In genomic region chr12:86023081-86023871, GRCm38 (mm10) we compare ENCODE assay signal across 9 mouse cellular contexts. TPM values are rescaled to one million over a fixed set of nuclear protein-coding genes. Genes with fewer than 3 reads are reported as not detected.
A peak's percentile ranks its signal among the peaks of the same experiment; 100 is the strongest.
DNase-seq lines count a peak whose midpoint lies in the region; ATAC-seq and TF ChIP-seq lines count a peak whose summit lies in the region.
"Had no signal": no experiment of that assay in that cellular context is flagged by ENCODE, and none has a peak within 500 bp of the region (broad histone marks: within the 10 kb centered on the region; RNA-seq: fewer than 3 reads in every experiment).

No protein-coding gene starts in this region.

- H3K27ac ChIP-seq in hindbrain, embryonic 11.5 days (ENCODE audit: low read depth, low read length) = no peak overlapping the region
- no peak overlapping the region for H3K27ac ChIP-seq in hindbrain, embryonic 13.5 days
- peak overlapping the region; percentile 75 for H3K27ac ChIP-seq in lung, embryonic 16.5 days (ENCODE audit: low read length)
- no peak overlapping the region for H3K27ac ChIP-seq in layer of hippocampus, adult 2 months
- H3K27ac ChIP-seq: forebrain, embryonic 13.5 days had no signal

- WGBS in hindbrain, embryonic 11.5 days = 87% methylated on average over 4 of the region's 4 CpGs
- WGBS in hindbrain, embryonic 13.5 days = 82% methylated on average over 4 of the region's 4 CpGs
- WGBS in lung, embryonic 16.5 days = 54% methylated on average over 4 of the region's 4 CpGs

- H3K27me3 ChIP-seq in hindbrain, embryonic 11.5 days (ENCODE audit: control insufficient read depth, insufficient read depth, low read length) = no peaks in the 10 kb centered on the region
- no peaks in the 10 kb centered on the region for H3K27me3 ChIP-seq in hindbrain, embryonic 13.5 days
- no peaks in the 10 kb centered on the region for H3K27me3 ChIP-seq in lung, embryonic 16.5 days (ENCODE audit: control insufficient read depth, insufficient read depth, low read depth, low read length)
- H3K27me3 ChIP-seq: forebrain, embryonic 13.5 days had no signal

- H3K4me2 ChIP-seq in hindbrain, embryonic 11.5 days (replicated peaks; ENCODE audit: low read depth, low read length) = no peak overlapping the region
- no peak overlapping the region for H3K4me2 ChIP-seq in hindbrain, embryonic 13.5 days
- no peak overlapping the region for H3K4me2 ChIP-seq in lung, embryonic 16.5 days (ENCODE audit: low read depth, low read length)
- H3K4me2 ChIP-seq: forebrain, embryonic 13.5 days had no signal

- H3K36me3 ChIP-seq in hindbrain, embryonic 11.5 days (ENCODE audit: control insufficient read depth, insufficient read depth, low read length) = no peaks in the 10 kb centered on the region
- peaks cover 3% of the 10 kb centered on the region; the same call in 1 of the 2 replicates for H3K36me3 ChIP-seq in hindbrain, embryonic 13.5 days
- no peaks in the 10 kb centered on the region for H3K36me3 ChIP-seq in lung, embryonic 16.5 days (ENCODE audit: control insufficient read depth, insufficient read depth, low read length)

- no peaks in the 10 kb centered on the region for H3K9me3 ChIP-seq in hindbrain, embryonic 11.5 days (ENCODE audit: control insufficient read depth, low read length)
- H3K9me3 ChIP-seq in hindbrain, embryonic 13.5 days = no peaks in the 10 kb centered on the region
- no peaks in the 10 kb centered on the region for H3K9me3 ChIP-seq in lung, embryonic 16.5 days (ENCODE audit: control insufficient read depth, low read length)
- H3K9me3 ChIP-seq: forebrain, embryonic 13.5 days had no signal

- no peak for TF ChIP-seq CTCF in layer of hippocampus, adult 2 months (conservative IDR thresholded peaks at IDR 0.05)

- no peaks in the 10 kb centered on the region for H3K4me1 ChIP-seq in hindbrain, embryonic 11.5 days (replicated peaks; ENCODE audit: control insufficient read depth, insufficient read depth, low read length)
- H3K4me1 ChIP-seq in hindbrain, embryonic 13.5 days (replicated peaks) = peaks cover 3% of the 10 kb centered on the region; the same call in 1 of the 2 replicates
- H3K4me1 ChIP-seq in lung, embryonic 16.5 days (replicated peaks; ENCODE audit: control insufficient read depth, insufficient read depth, low read length) = peaks cover 35% of the 10 kb centered on the region

- DNase-seq in hindbrain, embryonic 11.5 days (ENCODE audit: low spot score) = peak; percentile 13
- DNase-seq in NIH3T3 (ENCODE audit: low read depth) = peak; percentile 86
- DNase-seq in gastrocnemius, postnatal 10 days = peak; percentile 49
- no peak for DNase-seq in adrenal gland, postnatal 4 days (ENCODE audit: low spot score in 2 of 2)
- no peak for DNase-seq in layer of hippocampus, adult 2 months (ENCODE audit: low spot score in 2 of 2)

- no peak for ATAC-seq in hindbrain, embryonic 11.5 days (ENCODE audit: low FRiP score)
- no peak for ATAC-seq in hindbrain, embryonic 13.5 days (ENCODE audit: low FRiP score)
- peak; percentile 88 for ATAC-seq in lung, embryonic 16.5 days (ENCODE audit: low read depth)
- no peak for ATAC-seq in megakaryocyte-erythroid progenitor cell, adult 5-6 weeks (replicated peaks; ENCODE audit: low FRiP score, low TSS enrichment, poor library complexity, severe bottlenecking)
- ATAC-seq: forebrain, embryonic 13.5 days had no signal

- H3K9ac ChIP-seq in hindbrain, embryonic 11.5 days (ENCODE audit: low read depth, low read length) = no peak overlapping the region
- H3K9ac ChIP-seq in hindbrain, embryonic 13.5 days = no peak overlapping the region; the same call in 1 of the 2 replicates
- no peak overlapping the region for H3K9ac ChIP-seq in lung, embryonic 16.5 days (ENCODE audit: low read length)
- H3K9ac ChIP-seq: forebrain, embryonic 13.5 days had no signal

- H3K4me3 ChIP-seq in hindbrain, embryonic 11.5 days (ENCODE audit: low read depth, low read length) = no peak overlapping the region
- H3K4me3 ChIP-seq in hindbrain, embryonic 13.5 days = no peak overlapping the region
- H3K4me3 ChIP-seq in lung, embryonic 16.5 days (ENCODE audit: low read length) = no peak overlapping the region
- H3K4me3 ChIP-seq in layer of hippocampus, adult 2 months = no peak overlapping the region
- H3K4me3 ChIP-seq: forebrain, embryonic 13.5 days had no signal

RNA-seq across cellular contexts. Expression of gene Tgfb3, which starts 55.6 kb away (rescaled TPM):
- polyA plus RNA-seq in hindbrain, embryonic 11.5 days (2014; fragmentation: Nextera tagmentation; extraction: Ambion mirVana) = 5.7 and 6.0 TPM in 2 replicates
- polyA plus RNA-seq in hindbrain, embryonic 13.5 days (2015; fragmentation: Nextera tagmentation; extraction: Ambion mirVana) = 5.4 and 6.1 TPM in 2 replicates
- total RNA-seq in gastrocnemius, postnatal 10 days (2021) = 10 to 100 TPM; 41.4 to 46.1 TPM
- polyA plus RNA-seq in lung, embryonic 16.5 days (2015; fragmentation: Nextera tagmentation; extraction: Ambion mirVana) = 43.2 and 50.3 TPM in 2 replicates
- not detected in 2 replicates for total RNA-seq in megakaryocyte-erythroid progenitor cell, adult 5-6 weeks (2014; fragmentation: Nextera tagmentation)
- not detected in 2 replicates for total RNA-seq in megakaryocyte-erythroid progenitor cell, adult 5-6 weeks (2017)
- 10 to 100 TPM; 19.8 to 23.4 TPM for total RNA-seq in adrenal gland, postnatal 4 days (2021)
- total RNA-seq in layer of hippocampus, adult 2 months (2021) = 10 to 100 TPM; 15.8 to 16.5 TPM

RNA-seq across cellular contexts. Expression of gene Ift43, which starts 59.1 kb away (rescaled TPM):
- polyA plus RNA-seq in hindbrain, embryonic 11.5 days (2014; fragmentation: Nextera tagmentation; extraction: Ambion mirVana) = 93.8 and 102 TPM in 2 replicates
- polyA plus RNA-seq in hindbrain, embryonic 13.5 days (2015; fragmentation: Nextera tagmentation; extraction: Ambion mirVana) = 67.9 and 72.9 TPM in 2 replicates
- total RNA-seq in gastrocnemius, postnatal 10 days (2021) = 10 to 100 TPM; 12.2 to 19.2 TPM
- polyA plus RNA-seq in lung, embryonic 16.5 days (2015; fragmentation: Nextera tagmentation; extraction: Ambion mirVana) = 103 and 106 TPM in 2 replicates
- 9.8 TPM in 1 of 2 replicates, not detected in the other for total RNA-seq in megakaryocyte-erythroid progenitor cell, adult 5-6 weeks (2014; fragmentation: Nextera tagmentation)
- total RNA-seq in megakaryocyte-erythroid progenitor cell, adult 5-6 weeks (2017) = not detected in 2 replicates
- 10 to 100 TPM; 30.7 to 34.2 TPM for total RNA-seq in adrenal gland, postnatal 4 days (2021)
- total RNA-seq in layer of hippocampus, adult 2 months (2021) = 10 to 100 TPM; 14.5 to 14.8 TPM

Comparison
In these comparisons a context has a peak if more than half of its experiments do, and no peak if none do; other contexts are left out.
1. DNase-seq: peak in hindbrain, embryonic 11.5 days (single experiment), NIH3T3 (single experiment) and gastrocnemius, postnatal 10 days (single experiment); none in adrenal gland, postnatal 4 days (0 of 2) and layer of hippocampus, adult 2 months (0 of 2).
2. RNA of gene Tgfb3, which starts 55.6 kb away (total RNA-seq): 41.4 to 46.1 TPM in gastrocnemius, postnatal 10 days, 19.8 to 23.4 TPM in adrenal gland, postnatal 4 days and 15.8 to 16.5 TPM in layer of hippocampus, adult 2 months; not detected in megakaryocyte-erythroid progenitor cell, adult 5-6 weeks; every median in the first group is over 10 times any median in the second.